Mouse (Mus musculus) CH12.LX (cell line): ENCODE data around the gene Pla2g10. TPM values are rescaled to one million over a fixed set of nuclear protein-coding genes. Genes with fewer than 3 reads are reported as not detected.

Source experiments
- BHLHE40 ChIP-seq: IDR thresholded peaks from 2 replicates; pipeline ENCODE4 v1.6.1; 2011; ENCODE audit warnings: mild to moderate bottlenecking, low read depth, low read length, improper control_type of control experiment
- CHD2 ChIP-seq: IDR thresholded peaks from 2 replicates; pipeline ENCODE4 v1.6.1; 2011; ENCODE audit warnings: low read length, improper control_type of control experiment
- E2F4 ChIP-seq: IDR thresholded peaks from 2 replicates; pipeline ENCODE4 v1.6.1; 2011; ENCODE audit warnings: low read depth, low read length, improper control_type of control experiment; ENCODE audit not compliant: insufficient replicate concordance
- ELF1 ChIP-seq: IDR thresholded peaks from 2 replicates; pipeline ENCODE4 v1.6.1; 2014; ENCODE audit warnings: low read depth, mild to moderate bottlenecking, inconsistent platforms, low read length, improper control_type of control experiment
- ETS1 ChIP-seq: conservative IDR thresholded peaks from 2 replicates; pipeline ENCODE4 v1.6.1; 2012; ENCODE audit warnings: low read depth, mild to moderate bottlenecking, inconsistent platforms, low read length, improper control_type of control experiment, moderate library complexity
- GABPA ChIP-seq: IDR thresholded peaks from 2 replicates; pipeline ENCODE4 v1.6.1; 2012; ENCODE audit warnings: low read depth, low read length, improper control_type of control experiment, inconsistent platforms; ENCODE audit not compliant: insufficient replicate concordance
- HCFC1 ChIP-seq: IDR thresholded peaks from 2 replicates; pipeline ENCODE4 v1.6.1; 2012; ENCODE audit warnings: low read depth, mild to moderate bottlenecking, inconsistent platforms, low read length, improper control_type of control experiment
- MAFK ChIP-seq: IDR thresholded peaks from 2 replicates; pipeline ENCODE4 v1.6.1; 2011; ENCODE audit warnings: low read length, improper control_type of control experiment; ENCODE audit not compliant: insufficient replicate concordance
- MAX ChIP-seq: IDR thresholded peaks from 2 replicates; pipeline ENCODE4 v1.6.1; 2011; ENCODE audit warnings: low read length, improper control_type of control experiment
- MAZ ChIP-seq: IDR thresholded peaks from 2 replicates; pipeline ENCODE4 v1.6.1; 2012; ENCODE audit warnings: low read depth, mild to moderate bottlenecking, inconsistent platforms, low read length, improper control_type of control experiment, moderate library complexity
- MEF2A ChIP-seq: IDR thresholded peaks from 2 replicates; pipeline ENCODE4 v1.6.1; 2014; ENCODE audit warnings: low read depth, mild to moderate bottlenecking, inconsistent platforms, low read length, improper control_type of control experiment, borderline replicate concordance
- NRF1 ChIP-seq: IDR thresholded peaks from 2 replicates; pipeline ENCODE4 v1.6.1; 2014; ENCODE audit warnings: low read depth, mild to moderate bottlenecking, inconsistent platforms, low read length, improper control_type of control experiment, moderate library complexity
- POLR2A ChIP-seq: IDR thresholded peaks from 2 replicates; pipeline ENCODE4 v1.6.1; 2011; ENCODE audit warnings: low read depth, mild to moderate bottlenecking, improper control_type of control experiment, low read length
- RAD21 ChIP-seq: IDR thresholded peaks from 2 replicates; pipeline ENCODE4 v1.6.1; 2011; ENCODE audit warnings: low read depth, mild to moderate bottlenecking, low read length, improper control_type of control experiment, moderate library complexity
- RCOR1 ChIP-seq: conservative IDR thresholded peaks from 2 replicates; pipeline ENCODE4 v1.6.1; 2012; ENCODE audit warnings: low read depth, mild to moderate bottlenecking, inconsistent platforms, low read length, improper control_type of control experiment
- SMC3 ChIP-seq: IDR thresholded peaks from 2 replicates; pipeline ENCODE4 v1.6.1; 2011; ENCODE audit warnings: low read depth, low read length, improper control_type of control experiment
- TBP ChIP-seq: conservative IDR thresholded peaks from 2 replicates; pipeline ENCODE4 v1.6.1; 2011; ENCODE audit warnings: low read depth, low read length, improper control_type of control experiment
- TCF12 ChIP-seq: IDR thresholded peaks from 2 replicates; pipeline ENCODE4 v1.6.1; 2014; ENCODE audit warnings: low read depth, mild to moderate bottlenecking, inconsistent platforms, low read length, improper control_type of control experiment
- UBTF ChIP-seq: IDR thresholded peaks from 2 replicates; pipeline ENCODE4 v1.6.1; 2012; ENCODE audit warnings: low read depth, mild to moderate bottlenecking, inconsistent platforms, low read length, improper control_type of control experiment, moderate library complexity
- USF2 ChIP-seq: conservative IDR thresholded peaks from 2 replicates; pipeline ENCODE4 v1.6.1; 2011; ENCODE audit warnings: low read depth, low read length, improper control_type of control experiment
- ZMIZ1 ChIP-seq: IDR thresholded peaks from 2 replicates; pipeline ENCODE4 v1.6.1; 2012; ENCODE audit warnings: low read depth, mild to moderate bottlenecking, inconsistent platforms, low read length, improper control_type of control experiment
- ZNF384 ChIP-seq: IDR thresholded peaks from 2 replicates; pipeline ENCODE4 v1.6.1; 2012; ENCODE audit warnings: low read depth, low read length, improper control_type of control experiment, inconsistent platforms
- polyA plus RNA-seq: library from polyadenylated mRNA; unstranded; fragments of >175 nt; gene quantifications from 2 replicates; pipeline ENCODE4 v1.2.1, GENCODE M21; 2012; ENCODE audit warnings: low read depth; ENCODE audit not compliant: insufficient read length
- total RNA-seq, 2 experiments: library from RNA; depleted of rRNA; stranded (reverse); fragments of 300-350 nt in 1 of 2; fragments of >200 nt in 1 of 2; gene quantifications; 2 replicates each; pipeline ENCODE4 v1.2.3; 2012 to 2014

The Pla2g10 gene
- total and polyA plus RNA-seq, 3 experiments = not detected

- peak; percentile 93 for TF ChIP-seq TCF12
- peak; percentile 46; the same call in 1 of the 2 replicates for TF ChIP-seq ETS1
- TF ChIP-seq ZNF384 = no peak
- no peak for TF ChIP-seq SMC3
- TF ChIP-seq UBTF = peak; percentile 82
- TF ChIP-seq TBP = peak; percentile 86
- TF ChIP-seq BHLHE40 = peak; percentile 90
- peak; percentile 80 for TF ChIP-seq HCFC1
- TF ChIP-seq MAX = peak; percentile 90
- TF ChIP-seq GABPA = no peak; the same call in 1 of the 2 replicates
- peak; percentile 44; the same call in 1 of the 2 replicates for TF ChIP-seq MAZ
- TF ChIP-seq MAFK = no peak
- peak; percentile 97 for TF ChIP-seq NRF1
- TF ChIP-seq ELF1 = peak; percentile 99
- TF ChIP-seq USF2 = no peak
- TF ChIP-seq RAD21 = no peak
- no peak; the same call in 1 of the 2 replicates for TF ChIP-seq E2F4
- peak; percentile 86; the same call in 1 of the 2 replicates for TF ChIP-seq ZMIZ1
- TF ChIP-seq RCOR1 = no peak
- TF ChIP-seq MEF2A = no peak; the same call in none of the 2 replicates
- TF ChIP-seq CHD2 = peak; percentile 40; the same call in 1 of the 2 replicates
- TF ChIP-seq POLR2A = peak; percentile 94
These were observed 62.9 kb downstream of the Pla2g10 start, which contains the start of gene Parn (continued) for GRCm38 (mm10) chr16:13667878-13668343.

Other genes with a start within 250 kb of the Pla2g10 start
- 56.9 and 62.6 TPM in 2 replicates for gene Parn, start 62.8 kb downstream of the Pla2g10 start, total RNA-seq (2012; rRNA removed)
- gene Parn, start 62.8 kb downstream of the Pla2g10 start, total RNA-seq (2014; rRNA removed) = 43.1 and 48.7 TPM in 2 replicates
- gene Parn, start 62.8 kb downstream of the Pla2g10 start, polyA plus RNA-seq = 88.6 and 90.5 TPM in 2 replicates
- gene Bfar, start 59.1 kb downstream of the Pla2g10 start, total RNA-seq (2012; rRNA removed) = 44.4 and 44.9 TPM in 2 replicates
- gene Bfar, start 59.1 kb downstream of the Pla2g10 start, total RNA-seq (2014; rRNA removed) = 41.0 and 43.9 TPM in 2 replicates
- 42.6 and 43.1 TPM in 2 replicates for gene Bfar, start 59.1 kb downstream of the Pla2g10 start, polyA plus RNA-seq
- 5.6 and 9.0 TPM in 2 replicates for gene 3110001I22Rik, start 59.1 kb downstream of the Pla2g10 start, total RNA-seq (2012; rRNA removed)
- 24.2 and 25.4 TPM in 2 replicates for gene 3110001I22Rik, start 59.1 kb downstream of the Pla2g10 start, total RNA-seq (2014; rRNA removed)
- 10.8 TPM in 2 replicates for gene 3110001I22Rik, start 59.1 kb downstream of the Pla2g10 start, polyA plus RNA-seq
- gene Rrn3, start 49.7 kb upstream of the Pla2g10 start, total RNA-seq (2012; rRNA removed) = 83.5 and 105 TPM in 2 replicates
- gene Rrn3, start 49.7 kb upstream of the Pla2g10 start, total RNA-seq (2014; rRNA removed) = 136 and 155 TPM in 2 replicates
- 93.7 and 93.8 TPM in 2 replicates for gene Rrn3, start 49.7 kb upstream of the Pla2g10 start, polyA plus RNA-seq
- 52.1 and 57.3 TPM in 2 replicates for gene Ntan1, start 87.9 kb upstream of the Pla2g10 start, total RNA-seq (2012; rRNA removed)
- 99.2 and 111 TPM in 2 replicates for gene Ntan1, start 87.9 kb upstream of the Pla2g10 start, total RNA-seq (2014; rRNA removed)
- 66.0 and 71.3 TPM in 2 replicates for gene Ntan1, start 87.9 kb upstream of the Pla2g10 start, polyA plus RNA-seq
- 80.9 and 86.9 TPM in 2 replicates for gene Pdxdc1, start 172.1 kb upstream of the Pla2g10 start, total RNA-seq (2012; rRNA removed)
- gene Pdxdc1, start 172.1 kb upstream of the Pla2g10 start, total RNA-seq (2014; rRNA removed) = 71.4 and 78.5 TPM in 2 replicates
- 109 and 125 TPM in 2 replicates for gene Pdxdc1, start 172.1 kb upstream of the Pla2g10 start, polyA plus RNA-seq
- gene Mpv17l, start 172.2 kb upstream of the Pla2g10 start, total RNA-seq (2012; rRNA removed) = 0.51 and 0.88 TPM in 2 replicates
- gene Mpv17l, start 172.2 kb upstream of the Pla2g10 start, total RNA-seq (2014; rRNA removed) = 1.3 and 1.4 TPM in 2 replicates
- gene Mpv17l, start 172.2 kb upstream of the Pla2g10 start, polyA plus RNA-seq = 0.69 and 1.00 TPM in 2 replicates